Mouse (Mus musculus): ENCODE data around the gene Acoxl.

Acoxl gene

DNA sequence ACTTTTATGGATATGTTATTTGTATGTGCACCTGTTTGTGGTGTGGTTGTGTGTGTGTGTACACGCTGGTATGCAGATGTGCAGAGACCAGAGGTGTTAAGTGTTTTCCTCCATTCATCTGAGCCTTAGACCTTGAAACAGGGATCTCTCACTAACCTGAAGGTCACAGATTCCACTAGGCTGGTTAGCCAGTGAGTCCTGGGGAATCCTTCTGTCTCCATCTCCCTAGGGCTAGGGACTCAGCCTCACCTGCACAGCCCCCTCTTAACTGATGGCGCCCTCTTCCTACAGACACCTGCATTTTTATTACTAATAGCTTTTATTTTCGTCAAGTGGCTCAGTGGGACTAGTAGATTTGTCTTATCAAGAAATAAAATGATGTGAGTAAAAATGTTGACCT is 301.5 kb downstream of the Acoxl start:
- no peak for DNase-seq (ENCODE audit: low spot score in 2 of 2)

DNA sequence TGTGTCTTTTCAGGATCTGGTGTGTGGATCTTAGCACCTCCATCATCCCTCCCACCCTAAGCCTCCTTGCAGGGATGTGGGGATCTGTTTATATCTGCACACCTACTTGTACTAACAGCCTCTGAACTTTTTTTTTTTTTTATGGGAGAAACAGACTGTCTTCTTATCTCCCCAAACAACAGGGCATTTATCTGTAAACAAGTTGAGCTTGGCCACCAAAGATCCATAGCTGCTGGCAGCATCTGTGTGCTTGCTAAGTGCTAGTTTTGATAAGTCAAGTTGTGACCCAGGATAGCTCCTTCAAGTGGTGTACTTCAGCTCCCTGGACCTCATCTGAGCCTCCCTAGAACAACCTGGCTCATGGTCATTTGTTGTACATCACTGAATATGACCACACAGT is 305.3 kb downstream of the Acoxl start:
- DNase-seq (ENCODE audit: low spot score in 2 of 2) = no peak

DNA sequence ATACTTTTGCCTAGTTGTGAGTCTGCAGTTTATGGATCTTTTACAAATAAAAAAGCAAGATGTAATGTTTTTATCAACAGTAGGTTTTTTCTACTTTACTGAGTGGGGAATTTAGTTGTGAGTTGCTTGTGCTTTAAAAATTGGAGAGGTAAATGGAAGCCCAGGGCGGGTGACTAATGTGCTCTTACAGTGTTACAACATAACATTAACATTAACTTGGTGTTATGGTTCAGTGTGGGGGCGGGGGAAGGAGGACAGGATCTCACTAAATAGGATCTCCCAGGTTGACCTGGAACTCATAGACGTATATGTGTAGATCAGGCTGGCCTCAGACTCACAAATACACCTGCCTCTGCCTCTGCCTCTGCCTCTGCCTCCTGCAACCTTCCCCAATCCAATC is 306.8 kb downstream of the Acoxl start:
- DNase-seq (ENCODE audit: low spot score in 2 of 2) = no peak

DNA sequence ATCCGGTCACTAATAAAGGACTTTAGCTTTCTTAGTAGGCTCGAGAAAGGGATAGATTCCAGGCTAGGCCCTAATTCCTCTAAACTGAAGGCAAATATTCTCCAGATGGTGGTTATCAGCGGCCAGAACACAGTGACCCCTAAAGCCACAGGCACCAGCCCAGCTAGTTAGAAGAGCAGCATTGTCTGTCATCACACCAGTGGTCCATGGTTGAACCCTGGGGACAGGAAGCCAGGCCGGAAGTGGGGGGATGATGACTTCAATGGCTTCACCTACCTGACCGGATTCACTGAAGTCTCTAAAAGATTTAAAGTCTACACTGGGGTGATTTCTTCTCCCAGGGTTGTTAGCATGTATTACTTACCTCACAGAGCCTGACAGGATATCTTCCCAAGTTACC is 310.9 kb downstream of the Acoxl start:
- no peak for DNase-seq (ENCODE audit: low spot score in 2 of 2)

DNA sequence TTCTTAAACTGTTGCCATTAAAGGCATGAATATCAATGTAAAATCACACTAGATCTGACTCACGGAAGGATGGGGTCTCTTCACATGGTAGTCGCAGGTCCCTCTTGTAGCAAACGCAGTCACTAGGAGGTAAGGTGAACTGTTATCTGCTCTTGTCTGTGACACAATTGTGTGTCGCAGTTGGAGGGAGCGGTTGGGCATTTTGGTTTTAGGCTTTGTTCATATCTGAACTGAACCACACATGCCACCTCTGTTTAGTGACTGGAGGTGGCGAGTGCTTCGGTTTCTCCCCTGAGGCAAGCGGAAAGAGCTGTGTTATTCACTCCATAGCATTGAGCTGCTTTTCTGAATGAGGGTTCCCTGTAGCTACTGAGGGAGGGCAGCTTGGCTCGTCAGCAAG is 313.5 kb downstream of the Acoxl start:
- DNase-seq (ENCODE audit: low spot score in 2 of 2) = no peak

DNA sequence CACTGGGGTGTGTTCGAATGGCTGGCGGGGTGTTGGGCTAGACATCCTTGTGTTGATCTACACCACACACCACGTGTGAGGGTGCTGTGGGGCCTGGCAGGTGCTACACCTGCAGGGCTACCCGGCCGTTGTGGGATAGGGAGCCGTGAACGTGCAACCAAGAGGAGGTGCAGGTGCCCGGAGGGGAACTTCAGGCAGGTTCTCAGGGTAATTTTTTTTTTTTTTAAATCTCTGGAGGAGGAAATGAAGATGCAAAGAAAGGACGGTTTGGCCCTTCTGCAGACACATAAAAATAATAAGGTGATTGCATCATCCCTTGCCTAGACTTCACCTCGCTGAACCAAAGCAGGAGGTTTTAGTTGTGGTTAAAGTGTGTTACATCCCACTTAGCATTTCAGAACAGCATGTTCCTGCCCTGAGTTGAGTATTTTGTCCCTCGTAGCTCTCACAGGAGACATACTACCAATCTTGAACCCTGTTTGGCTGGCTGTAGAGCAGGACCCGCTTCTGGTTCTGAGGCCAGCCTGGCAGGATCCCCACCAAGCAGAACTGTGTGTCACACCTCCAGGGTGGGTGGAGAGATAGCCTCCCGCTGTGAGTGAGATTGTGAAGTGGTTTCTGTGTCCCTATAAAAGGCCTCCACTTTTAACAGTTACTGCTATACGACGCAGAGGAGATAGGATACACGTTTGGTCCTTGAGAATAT is 314.3 kb downstream of the Acoxl start:
- no peak for DNase-seq (ENCODE audit: low spot score in 2 of 2)

DNA sequence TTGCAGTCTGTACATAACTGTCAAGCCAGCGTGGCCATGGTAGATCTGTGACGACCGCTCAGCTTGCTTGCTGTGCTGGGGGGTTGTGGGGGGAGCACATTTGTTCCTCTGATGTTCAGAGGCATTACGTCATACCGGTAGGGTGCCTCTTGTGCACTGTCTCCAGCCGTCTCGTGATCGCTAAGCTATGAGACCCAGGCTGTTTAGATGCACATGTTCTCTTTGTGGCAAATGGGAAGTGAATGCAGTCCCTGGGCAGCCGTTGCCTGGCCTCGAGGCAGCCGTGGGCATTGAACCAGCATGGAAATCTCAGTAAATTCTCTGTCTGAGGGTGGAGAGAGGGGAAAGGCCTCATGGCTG is 314.9 kb downstream of the Acoxl start:
- no peak for DNase-seq (ENCODE audit: low spot score in 2 of 2)

DNA sequence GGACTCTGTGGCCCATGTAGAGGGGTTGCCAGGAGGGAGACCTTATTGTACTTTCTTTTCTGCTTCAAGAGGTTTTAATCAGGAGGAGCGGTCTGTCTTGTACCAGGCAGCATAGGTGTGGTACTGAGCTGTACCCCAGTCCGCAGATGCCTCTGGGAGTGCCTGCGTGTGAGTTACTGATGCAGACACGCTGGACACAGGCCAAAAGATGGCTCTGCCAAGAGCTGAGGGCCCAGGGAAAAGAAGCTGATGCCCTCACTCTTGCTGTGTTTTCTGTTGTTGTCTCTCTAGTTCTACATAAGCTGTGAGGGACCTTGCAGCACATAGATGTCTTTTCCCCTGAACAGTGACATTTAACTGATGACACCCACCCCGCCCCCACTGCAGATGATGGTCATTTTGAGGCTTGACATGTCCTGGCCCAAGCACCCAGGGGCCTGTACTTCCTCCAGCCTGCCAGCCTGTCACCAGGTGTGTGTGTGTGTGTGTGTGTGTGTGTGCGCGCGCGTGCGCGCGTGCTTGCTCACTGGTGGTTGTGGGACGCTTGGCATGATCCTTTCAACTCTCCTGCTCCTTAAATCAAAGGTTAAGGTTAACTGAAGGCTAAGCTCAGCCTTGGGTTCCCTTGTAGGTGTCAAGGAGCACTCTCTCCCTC is 316.9 kb downstream of the Acoxl start:
- DNase-seq (ENCODE audit: low spot score in 2 of 2) = no peak

DNA sequence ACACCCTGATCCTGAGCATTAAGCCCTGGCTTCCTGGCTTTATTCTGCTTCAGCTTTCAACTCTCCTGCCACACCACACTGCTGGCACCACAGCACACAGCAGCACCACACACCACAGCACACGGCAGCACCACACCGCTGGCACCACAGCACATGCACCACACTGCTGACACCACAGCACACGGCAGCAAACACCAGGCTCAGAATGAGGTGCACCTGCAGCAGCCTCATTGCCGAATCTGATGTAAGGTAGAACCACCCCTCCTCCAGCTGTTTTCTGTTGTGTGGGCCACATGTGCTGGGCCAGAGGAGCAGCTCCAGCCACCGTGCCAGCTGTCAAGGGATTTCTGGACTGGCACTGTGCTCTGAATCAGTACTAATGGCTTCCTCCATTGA is 317.4 kb downstream of the Acoxl start:
- DNase-seq (ENCODE audit: low spot score in 2 of 2) = no peak

DNA sequence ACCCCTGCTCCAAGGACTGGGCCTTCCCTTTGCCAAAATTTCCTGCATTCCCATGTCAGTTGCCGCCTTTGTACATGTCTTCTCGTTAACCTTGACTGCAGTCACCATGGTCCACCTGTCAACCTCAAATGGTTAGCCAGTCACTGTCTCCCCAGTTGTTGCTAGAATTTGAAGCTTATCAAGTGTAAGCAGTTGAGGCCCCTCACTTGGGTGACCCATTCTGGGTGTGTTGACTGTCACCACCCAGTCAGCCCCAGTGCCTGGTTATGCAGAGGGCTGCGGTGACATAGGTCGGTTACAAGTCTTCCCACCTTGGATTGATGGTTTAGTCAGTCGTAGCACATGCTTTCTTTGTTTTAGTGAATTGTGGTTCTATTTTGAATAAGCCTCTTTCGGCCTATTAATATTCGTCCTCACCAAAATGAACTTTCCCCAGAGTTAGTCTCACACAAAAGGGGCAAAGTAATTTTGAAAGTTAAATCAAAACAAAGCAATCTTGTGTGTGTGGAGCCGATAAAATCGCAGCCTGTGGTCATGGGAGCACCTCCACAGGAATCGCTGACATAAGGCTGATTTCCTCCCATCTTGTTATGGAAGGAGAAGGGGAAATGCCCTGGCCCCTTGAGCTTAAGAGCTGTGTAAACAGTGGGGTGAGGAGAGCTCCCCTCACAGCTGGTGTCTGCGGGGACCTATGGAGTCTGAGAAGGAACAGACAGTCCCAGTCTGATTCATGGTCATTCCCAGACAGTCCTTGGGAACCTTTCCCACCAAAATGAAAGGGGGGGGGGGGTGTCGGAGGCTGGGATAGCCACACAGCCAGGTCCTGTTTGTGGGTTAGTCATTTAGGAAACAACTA is 318.1 kb downstream of the Acoxl start:
- no peak for DNase-seq (ENCODE audit: low spot score in 2 of 2)

DNA sequence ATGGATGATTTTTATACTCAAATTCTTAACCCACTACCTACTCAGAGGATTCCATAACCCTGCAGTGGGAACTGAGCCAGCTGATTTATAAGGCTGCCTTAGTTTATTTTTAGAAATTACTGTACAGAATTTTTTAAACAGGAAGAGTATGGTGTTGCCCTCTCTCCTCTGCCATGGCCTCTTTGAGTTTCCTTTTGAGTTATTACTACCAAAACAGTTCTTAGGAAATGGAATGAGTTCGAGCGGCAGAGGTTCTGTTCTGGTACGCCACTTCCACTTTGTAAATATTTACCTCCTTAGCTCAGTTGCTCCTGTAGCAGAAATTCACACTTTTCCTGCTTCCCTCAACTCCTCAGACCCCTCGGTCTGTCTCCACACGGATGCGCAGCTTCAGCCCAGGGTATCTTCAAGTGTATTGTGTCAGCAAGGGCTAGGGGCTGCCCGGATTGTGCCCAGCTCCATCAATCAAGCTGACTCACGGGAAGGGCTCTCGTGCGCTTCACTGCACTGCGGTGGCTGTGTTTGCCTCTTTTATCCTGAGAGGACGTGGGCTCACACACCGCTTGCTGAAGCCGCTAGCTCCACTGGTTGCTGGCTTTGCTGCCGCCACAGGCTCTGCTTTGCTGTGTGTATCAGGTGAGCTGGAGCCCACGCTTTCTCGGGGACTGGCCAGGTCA is 320.2 kb downstream of the Acoxl start:
- no peak for DNase-seq (ENCODE audit: low spot score in 2 of 2)

DNA sequence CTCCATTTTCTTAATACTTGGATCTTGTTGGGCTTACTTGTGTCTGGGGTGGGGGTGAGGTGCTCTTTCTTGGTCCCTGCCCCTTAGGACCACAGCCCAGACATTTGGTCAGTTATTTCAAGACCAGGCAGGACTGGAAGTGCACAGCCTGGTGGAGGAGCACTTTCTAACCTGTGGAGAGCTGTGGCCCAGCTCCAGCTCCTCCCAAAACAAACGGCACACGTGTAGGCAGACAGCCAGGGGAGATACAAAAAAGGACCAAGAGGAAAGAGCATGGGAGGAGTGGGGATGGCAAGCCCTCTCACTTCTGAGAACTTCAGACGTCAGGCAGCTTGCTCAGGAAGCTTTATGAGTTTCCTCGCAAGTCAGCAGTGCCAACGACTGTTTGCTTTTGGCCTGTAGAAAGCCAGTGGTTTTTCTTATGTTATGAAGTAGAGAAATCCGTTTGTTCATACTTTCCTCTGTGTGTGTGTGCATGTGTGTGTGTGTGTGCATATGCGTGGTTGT is 321.0 kb downstream of the Acoxl start:
- no peak for DNase-seq (ENCODE audit: low spot score in 2 of 2)

DNA sequence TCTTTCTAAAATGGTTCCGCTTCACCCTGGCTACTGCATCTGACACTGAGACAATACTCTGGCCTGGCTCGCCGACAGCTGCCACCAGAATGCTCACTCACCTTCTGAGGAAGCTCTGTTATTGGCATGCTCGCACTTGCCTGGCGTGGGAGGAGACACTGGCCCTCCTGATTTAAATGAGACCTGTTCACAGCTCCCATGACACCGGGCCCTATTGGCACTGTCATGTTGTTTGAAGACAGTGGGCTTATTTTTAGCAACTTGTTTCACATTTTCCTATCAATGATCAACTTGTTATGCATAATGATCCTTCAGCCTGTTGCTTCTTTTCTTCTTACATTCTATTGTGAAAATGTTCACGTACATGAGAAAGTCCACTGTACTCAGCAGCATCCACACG is 324.5 kb downstream of the Acoxl start:
- DNase-seq (ENCODE audit: low spot score in 2 of 2) = no peak

DNA sequence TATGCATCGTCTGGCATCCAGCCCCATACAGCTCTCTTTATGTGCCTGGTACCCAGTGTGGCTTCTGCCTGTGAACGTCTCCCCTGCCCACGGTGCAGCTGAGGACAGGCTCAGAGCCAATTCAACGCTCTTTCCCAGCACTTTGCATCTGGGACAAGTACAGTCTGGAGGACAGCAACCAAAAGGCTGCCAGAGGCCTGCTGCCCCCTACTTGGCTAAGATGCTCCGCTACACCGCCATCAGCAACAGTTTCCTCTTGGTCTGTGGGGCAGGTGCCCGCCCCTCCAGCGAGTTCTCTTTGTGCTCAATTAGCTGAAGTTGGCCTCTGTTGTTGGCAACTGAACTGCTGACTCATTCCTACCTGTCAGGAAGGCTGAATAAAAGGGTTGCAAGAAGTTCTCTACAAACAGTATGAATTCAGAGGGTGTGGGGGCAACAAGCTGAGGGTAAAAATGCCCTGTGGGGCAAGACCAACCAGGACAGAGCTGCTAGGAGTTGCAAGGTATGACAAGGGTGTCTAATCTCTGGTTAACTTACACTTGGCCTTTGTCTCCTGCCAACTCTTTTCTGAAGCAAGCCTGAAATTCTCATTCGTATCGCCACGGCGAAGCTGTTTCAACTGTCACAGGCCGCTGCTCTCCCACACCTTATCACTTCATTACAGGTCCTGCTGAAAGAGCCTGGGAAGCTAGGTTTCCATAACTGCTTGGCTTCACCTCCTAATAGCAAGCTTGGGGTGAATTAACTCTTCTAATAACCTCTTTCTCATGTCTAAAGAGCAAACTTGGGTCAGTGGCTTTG is 328.1 kb downstream of the Acoxl start:
- DNase-seq (ENCODE audit: low spot score in 2 of 2) = no peak

DNA sequence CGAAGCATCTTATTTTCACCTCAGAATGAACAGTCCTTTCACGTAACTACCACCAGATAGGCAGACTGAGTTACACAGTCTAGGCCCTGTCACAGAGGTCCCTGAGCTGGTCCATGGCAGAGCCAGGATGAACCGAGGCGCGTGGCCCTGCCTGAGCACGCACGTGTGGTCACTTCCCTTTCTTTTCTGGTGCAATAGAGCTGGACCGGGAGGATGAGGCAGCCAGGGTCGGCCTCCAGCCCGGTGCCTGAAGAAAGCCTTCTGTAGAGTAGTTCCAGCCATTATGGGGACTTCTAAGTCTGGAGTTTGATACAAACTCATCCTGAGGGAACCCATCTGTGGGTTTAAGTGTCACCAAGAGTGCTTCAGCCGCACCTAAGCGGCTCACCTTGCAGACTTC is 329.3 kb downstream of the Acoxl start:
- no peak for DNase-seq (ENCODE audit: low spot score in 2 of 2)

DNA sequence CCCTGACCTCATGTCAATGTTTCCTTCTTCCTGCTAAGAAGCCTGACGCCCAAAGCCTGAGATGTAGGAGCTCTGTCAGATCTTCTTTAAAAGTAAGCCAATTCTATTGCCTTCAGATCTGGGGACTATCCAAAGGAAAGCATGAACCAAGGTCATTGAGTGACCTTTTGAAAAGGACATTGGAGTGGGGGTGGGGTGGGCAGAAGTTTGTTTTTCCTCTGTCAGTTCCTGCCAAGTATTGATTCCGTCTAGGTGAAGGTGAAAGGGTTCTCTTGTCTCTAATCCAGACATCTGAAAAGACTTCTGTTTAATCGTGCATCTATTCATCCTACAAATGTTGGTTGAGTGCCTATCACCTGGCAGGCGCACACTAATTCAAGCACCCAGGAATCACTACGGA is 330.8 kb downstream of the Acoxl start:
- no peak for DNase-seq (ENCODE audit: low spot score in 2 of 2)

DNA sequence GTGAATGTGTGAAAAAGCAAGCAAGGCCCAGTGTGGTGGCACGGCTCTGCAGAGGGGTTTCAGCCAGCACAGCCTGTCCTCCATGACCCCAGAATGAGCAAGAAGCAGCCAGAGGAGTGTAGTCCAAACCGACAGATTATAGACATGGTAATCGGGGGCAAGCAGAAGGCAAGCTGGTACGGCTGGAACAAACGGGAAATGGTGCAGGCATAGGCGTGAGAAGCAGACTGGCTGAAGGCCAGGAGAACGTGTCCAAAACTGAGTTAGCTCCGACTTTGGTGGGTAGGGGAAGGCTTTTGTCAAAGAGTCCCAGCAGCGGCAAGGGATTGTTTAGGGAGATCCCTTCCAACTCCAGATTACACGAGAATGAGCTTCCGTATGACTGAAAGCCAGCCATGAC is 331.3 kb downstream of the Acoxl start:
- no peak for DNase-seq (ENCODE audit: low spot score in 2 of 2)

DNA sequence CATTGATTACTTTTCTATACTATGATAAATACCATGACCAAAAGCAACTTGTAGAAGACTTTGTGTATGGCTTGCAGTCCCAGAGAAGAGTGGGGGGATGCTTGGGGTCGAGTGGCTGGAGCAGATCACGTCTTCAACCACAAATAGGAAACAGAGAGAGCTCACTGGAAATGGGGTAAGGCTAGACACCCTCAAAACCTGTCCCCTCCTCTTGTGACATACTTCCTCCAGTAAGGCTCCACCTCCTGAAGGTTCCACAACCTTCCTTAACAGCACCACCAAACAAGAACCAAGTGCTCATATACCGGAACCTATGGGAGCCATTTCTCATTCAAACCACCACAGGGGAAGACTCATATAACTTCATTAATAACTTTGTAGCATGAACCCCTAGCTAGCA is 331.9 kb downstream of the Acoxl start:
- DNase-seq (ENCODE audit: low spot score in 2 of 2) = no peak

DNA sequence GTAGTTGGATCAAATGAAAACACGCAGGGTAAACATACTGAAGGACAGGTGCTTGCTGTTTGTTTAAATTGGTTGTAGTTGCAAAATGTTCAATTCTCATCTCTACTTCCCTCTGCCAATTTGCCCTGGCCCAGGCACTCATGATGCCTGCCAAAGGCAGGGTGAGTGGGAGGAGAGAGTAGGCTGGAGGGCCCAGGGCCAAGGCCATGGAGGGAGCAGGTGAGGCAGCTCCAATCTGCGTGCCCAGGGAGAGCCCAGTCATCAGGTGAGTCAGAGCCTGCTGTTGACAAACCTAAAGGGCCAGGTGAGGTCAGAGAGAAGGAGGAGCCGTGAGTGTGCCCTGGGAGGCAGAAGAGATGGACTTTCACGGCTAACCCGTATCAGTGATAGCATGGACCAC is 333.6 kb downstream of the Acoxl start:
- DNase-seq (ENCODE audit: low spot score in 2 of 2) = peak; percentile 39 to 82

Data from urinary bladder, adult 18-20 months (tissue).